Mouse (Mus musculus): Measurements from ENCODE around the gene Gnat1.

Gnat1 gene

GRCm38 (mm10) chr9:107679501-107679900 is at the start of gene Gnat1:
TSS of gene Gnat1 (minus strand) at chr9:107679712.
- DNase-seq (ENCODE audit: low read depth in 2 of 2, low spot score in 2 of 2): no peak

GRCm38 (mm10) chr9:107728919-107729670 is 49.6 kb upstream of the Gnat1 start:
- no peak for DNase-seq (ENCODE audit: low read depth in 2 of 2, low spot score in 2 of 2)

- DNase-seq (ENCODE audit: low read depth in 2 of 2, low spot score in 2 of 2): no peak
These were observed 47.5 kb upstream of the Gnat1 start for GRCm38 (mm10) chr9:107727041-107727440.

GRCm38 (mm10) chr9:107724796-107725195 is 45.3 kb upstream of the Gnat1 start:
- no peak for DNase-seq (ENCODE audit: low read depth in 2 of 2, low spot score in 2 of 2)

- DNase-seq (ENCODE audit: low read depth in 2 of 2, low spot score in 2 of 2): peak in 1 of 2 experiments; percentile 12
These were observed 44.5 kb upstream of the Gnat1 start for GRCm38 (mm10) chr9:107723794-107724531.

GRCm38 (mm10) chr9:107723292-107723691 is 43.8 kb upstream of the Gnat1 start:
- no peak for DNase-seq (ENCODE audit: low read depth in 2 of 2, low spot score in 2 of 2)

- no peak for DNase-seq (ENCODE audit: low read depth in 2 of 2, low spot score in 2 of 2)
These were observed 39.4 kb upstream of the Gnat1 start for GRCm38 (mm10) chr9:107718781-107719540.

GRCm38 (mm10) chr9:107716951-107717350 is 37.4 kb upstream of the Gnat1 start:
- no peak for DNase-seq (ENCODE audit: low read depth in 2 of 2, low spot score in 2 of 2)

GRCm38 (mm10) chr9:107715632-107716031 is 36.1 kb upstream of the Gnat1 start:
- DNase-seq (ENCODE audit: low read depth in 2 of 2, low spot score in 2 of 2): no peak

- DNase-seq (ENCODE audit: low read depth in 2 of 2, low spot score in 2 of 2): no peak
These were observed 34.9 kb upstream of the Gnat1 start for GRCm38 (mm10) chr9:107714221-107714952.

- DNase-seq (ENCODE audit: low read depth in 2 of 2, low spot score in 2 of 2): peak; percentile 22 to 39
These were observed 30.4 kb upstream of the Gnat1 start, which contains the start of gene Sema3f for GRCm38 (mm10) chr9:107709697-107710483. TSS of gene Sema3f (minus strand) at chr9:107710475.

- no peak for DNase-seq (ENCODE audit: low read depth in 2 of 2, low spot score in 2 of 2)
These were observed 29.7 kb upstream of the Gnat1 start for GRCm38 (mm10) chr9:107709096-107709696.

GRCm38 (mm10) chr9:107708439-107709095 is 29.1 kb upstream of the Gnat1 start:
- no peak for DNase-seq (ENCODE audit: low read depth in 2 of 2, low spot score in 2 of 2)

- DNase-seq (ENCODE audit: low read depth in 2 of 2, low spot score in 2 of 2): no peak
These were observed 28.4 kb upstream of the Gnat1 start for GRCm38 (mm10) chr9:107707701-107708438.

GRCm38 (mm10) chr9:107706781-107707211 is 27.3 kb upstream of the Gnat1 start:
- no peak for DNase-seq (ENCODE audit: low read depth in 2 of 2, low spot score in 2 of 2)

- no peak for DNase-seq (ENCODE audit: low read depth in 2 of 2, low spot score in 2 of 2)
These were observed 24.0 kb upstream of the Gnat1 start for GRCm38 (mm10) chr9:107703337-107704122.

- DNase-seq (ENCODE audit: low read depth in 2 of 2, low spot score in 2 of 2): no peak
These were observed 23.2 kb upstream of the Gnat1 start for GRCm38 (mm10) chr9:107702606-107703185.
